Mouse (Mus musculus) activated CD4-positive, CD25-positive, alpha-beta regulatory T cell, adult 4 months (primary cell): ENCODE data around the gene Minpp1. TPM values are rescaled to one million over a fixed set of nuclear protein-coding genes. Genes with fewer than 3 reads are reported as not detected.
A peak's percentile ranks its signal among the peaks of the same experiment; 100 is the strongest.

Experiments used
- ATAC-seq: one replicate; pipeline ENCODE4 v1.8.0; 2017
- polyA plus RNA-seq, 2 experiments: library from polyadenylated mRNA; unstranded; fragments of 100-300 nt; shearing (Covaris generic); gene quantifications; one replicate each; pipeline ENCODE4 v1.2.1; 2017

Gene Minpp1
- polyA plus RNA-seq, 2 experiments from 2014 or later: 8.6 to 8.9 TPM

DNA sequence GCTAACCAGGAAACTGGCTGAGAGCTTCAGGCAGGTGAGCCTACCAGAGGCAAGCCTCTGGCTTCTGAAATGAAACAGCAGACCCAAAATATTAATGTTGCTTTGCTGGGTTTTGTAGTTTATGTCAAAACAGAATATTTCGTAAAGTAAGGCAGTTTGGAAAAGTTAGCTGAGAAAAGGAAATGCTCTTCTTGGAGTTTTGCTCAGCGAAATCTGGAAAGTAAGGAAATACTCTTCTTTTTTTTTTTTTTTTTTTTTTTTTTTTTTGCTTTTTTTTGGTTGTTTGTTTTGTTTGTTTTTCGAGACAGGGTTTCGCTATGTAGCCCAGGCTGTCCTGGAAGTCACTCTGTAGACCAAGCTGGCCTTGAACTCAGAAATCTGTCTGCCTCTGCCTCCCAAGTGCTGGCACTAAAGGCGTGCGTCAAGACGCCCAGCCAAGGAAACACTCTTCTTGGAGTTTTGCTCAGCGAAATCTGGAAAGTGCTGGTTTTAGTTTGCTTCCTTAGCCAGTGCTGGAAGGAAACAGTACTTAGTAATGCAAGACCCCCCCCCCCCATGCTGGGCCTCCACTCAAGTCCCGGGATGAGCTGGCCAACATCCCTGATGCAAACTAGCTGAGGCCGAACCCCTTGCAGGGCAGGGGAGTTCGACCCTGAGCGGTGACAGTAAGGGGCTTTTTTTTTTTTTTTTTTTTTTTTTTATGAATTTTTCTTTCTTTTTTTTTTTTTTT, 3.8 kb downstream of the Minpp1 start:
- ATAC-seq: no peak

DNA sequence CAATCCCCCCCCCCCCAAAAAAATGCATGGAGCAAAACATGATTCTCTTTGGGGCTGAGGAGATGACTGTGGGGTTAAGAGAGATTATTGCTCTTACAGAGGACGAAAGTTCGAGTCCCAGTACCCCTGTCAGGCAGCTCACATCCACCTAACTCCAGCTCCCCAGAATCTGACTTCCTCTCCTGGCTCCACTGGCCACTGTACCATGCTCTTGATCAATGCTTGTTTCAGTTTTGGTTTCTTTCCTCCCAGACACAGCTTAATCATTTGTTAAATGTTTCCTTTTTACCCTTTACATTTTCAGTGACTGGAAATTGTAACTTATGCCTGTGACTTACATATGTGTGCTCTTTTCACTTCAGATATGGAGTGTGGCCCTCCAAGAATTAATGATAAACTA, 5.4 kb downstream of the Minpp1 start:
- ATAC-seq: peak; percentile 50

DNA sequence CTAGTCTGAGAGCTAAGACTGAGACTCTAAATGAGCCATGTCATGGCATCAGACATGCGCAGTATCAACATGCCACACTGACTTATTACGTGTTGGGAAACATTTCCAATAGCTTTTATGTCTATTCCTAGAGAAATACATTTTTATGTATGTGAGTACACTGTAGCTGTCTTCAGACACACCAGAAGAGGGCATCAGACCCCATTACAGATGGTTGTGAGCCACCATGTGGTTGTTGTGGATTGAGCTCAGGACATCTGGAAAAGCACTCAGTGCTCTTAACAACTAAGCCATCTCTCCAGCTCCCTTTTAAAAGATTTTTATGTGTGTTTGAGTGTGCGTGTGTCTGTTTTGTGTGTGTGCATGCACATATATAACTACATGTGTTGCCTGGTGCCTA, 6.8 kb downstream of the Minpp1 start:
- ATAC-seq: no peak

DNA sequence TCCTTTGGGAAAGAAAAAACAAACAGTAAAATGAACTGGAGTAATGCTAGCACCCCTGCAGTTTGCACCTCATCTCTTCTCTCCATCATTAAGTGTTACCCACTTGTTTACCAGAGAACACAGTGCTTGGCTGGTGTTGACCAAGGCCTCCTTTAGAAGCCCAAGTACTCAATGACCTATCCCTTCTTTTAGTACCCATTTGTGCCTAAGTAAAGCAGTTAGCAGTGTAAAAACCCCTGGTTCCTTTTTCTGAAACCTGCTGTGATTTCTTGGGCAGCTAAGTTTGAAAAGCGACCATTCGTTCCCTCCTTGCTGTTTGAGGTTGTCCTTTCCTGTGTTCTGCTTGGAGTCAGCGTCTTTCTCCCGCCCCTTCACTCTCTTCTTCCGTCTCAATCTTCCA, 7.4 kb downstream of the Minpp1 start:
- ATAC-seq: no peak

DNA sequence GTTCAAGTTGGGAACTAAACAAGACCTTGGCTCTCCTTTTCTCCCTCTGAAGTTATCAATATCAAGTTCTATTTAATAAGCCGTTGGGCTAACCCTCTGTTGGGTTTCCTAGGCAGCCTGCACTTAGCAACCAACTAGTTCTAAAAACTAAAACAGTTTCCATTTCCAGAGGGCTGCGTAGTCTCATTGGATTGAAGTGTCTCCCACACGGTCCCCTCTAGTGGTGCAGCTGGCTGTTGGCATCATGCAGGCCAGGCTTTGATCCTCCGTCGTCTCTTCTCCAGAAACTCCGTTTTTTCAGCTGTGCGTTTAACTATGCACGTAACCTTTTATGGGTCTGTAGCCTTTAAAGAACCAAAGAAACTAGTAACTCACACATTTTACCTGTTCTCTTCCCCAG, 7.9 kb downstream of the Minpp1 start:
- no peak for ATAC-seq

DNA sequence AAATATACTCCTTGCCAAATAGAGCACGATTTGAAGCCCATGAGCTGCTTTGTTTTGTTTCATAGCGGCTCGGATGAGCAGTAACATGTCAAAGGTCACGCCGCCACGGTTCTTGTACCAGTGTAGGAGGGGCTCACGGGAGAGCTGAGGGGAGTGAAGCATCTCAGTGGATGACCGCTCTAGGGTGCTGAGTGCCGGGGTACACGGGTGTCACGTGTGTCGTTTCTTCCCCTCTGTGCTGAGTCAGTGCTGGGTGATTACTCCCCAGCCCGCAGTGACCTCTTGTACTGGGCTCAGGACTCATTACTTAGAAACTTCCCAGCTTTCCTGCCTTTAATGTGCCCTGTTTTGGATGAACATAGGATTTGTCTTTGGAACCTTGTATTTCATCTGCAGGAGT, 9.0 kb downstream of the Minpp1 start:
- no peak for ATAC-seq

DNA sequence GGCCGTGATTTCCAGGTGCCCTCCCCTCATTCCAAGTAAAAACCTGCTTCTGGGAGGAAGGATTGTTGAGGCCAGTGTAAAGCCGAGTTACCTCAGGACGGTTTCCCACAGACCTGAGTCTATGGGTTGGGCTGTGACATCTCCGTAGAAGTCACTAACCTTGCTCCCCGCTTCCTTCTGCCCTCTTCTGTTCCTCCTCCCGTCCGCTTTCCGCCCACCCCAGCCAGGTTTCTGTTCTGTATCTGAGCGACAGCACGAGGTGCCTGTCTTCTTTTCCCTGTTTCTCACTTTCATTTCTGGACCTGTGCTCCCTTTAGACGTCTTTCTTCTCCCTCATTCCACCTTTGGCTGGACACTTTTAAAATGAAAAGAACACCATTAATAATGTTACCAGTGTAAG, 9.5 kb downstream of the Minpp1 start:
- no peak for ATAC-seq

DNA sequence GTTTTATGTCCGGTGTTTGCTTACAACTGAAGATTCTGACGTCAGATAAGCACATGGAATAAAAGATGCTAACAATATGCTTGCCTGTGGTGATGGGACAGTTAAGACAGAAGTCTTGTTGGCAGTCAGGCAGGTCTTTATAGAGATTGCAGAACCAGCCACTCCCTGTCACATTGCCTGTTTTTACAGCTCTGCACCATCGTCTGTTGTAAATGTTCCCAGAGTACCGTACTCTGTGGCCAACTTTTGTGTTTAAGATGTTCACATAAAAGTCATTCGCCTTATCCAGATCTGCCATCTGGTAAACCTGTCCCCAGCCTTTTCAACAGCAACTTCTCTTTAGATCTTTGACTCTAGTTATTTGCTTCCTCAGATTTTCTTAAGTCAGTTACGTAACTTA, 11.8 kb downstream of the Minpp1 start:
- ATAC-seq: no peak

DNA sequence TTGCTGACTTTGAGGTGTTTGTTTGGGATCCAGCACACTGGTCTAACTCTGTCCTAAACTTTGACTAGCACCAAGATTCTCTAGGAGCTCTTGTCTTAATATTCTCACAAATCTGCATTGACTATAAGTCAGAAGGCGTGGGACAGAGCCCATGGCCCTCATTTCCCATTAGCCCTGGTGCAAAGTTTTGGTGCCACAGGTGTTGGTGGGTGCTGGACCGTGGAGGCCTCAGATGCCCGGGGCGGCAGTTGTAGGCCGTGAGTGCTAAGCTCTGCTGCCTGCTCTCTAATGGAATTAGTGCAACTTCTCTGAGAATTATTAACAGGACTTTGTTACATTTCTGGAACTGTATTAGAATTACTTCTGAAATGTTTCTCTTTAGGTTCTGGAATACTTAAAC, 12.4 kb downstream of the Minpp1 start:
- ATAC-seq: no peak

DNA sequence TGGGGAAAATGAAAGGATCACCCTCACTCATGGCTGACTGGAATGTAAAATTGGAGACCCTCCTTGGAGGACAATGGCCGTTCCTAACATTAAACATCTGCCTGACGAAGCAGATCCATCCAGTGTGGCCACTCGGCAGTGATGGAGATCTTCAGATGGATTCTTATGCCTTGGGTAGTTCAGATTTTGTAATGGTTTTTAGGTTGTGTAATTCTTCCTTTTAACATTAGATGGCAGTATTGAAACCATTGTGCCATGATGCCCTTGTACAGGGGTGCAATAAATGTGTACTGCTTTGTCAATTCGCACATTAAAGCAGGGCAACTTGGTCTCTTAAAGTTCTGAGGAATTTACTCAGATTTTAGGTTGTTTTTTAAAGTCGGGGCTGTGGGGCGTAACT, 15.8 kb downstream of the Minpp1 start:
- peak; percentile 52 for ATAC-seq

DNA sequence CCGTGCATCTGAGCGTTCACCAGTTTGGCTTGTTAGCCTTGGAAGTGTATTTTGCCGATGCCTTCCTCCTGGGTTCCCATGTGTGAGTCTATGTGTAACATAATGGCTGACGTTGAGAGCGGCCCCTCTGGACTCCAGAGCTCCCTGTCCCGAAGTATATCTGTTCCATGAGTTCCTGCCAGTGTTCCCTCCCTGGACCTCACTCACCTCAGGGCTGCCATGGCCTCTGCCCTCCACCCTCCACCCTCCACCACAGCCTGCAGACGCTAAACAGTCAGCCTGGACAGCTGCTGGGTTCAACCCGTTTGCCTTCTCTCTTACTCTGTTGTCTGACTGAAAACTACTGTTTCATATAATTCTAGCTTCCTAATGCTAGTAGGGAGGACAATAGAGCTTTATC, 20.5 kb downstream of the Minpp1 start:
- ATAC-seq: no peak

DNA sequence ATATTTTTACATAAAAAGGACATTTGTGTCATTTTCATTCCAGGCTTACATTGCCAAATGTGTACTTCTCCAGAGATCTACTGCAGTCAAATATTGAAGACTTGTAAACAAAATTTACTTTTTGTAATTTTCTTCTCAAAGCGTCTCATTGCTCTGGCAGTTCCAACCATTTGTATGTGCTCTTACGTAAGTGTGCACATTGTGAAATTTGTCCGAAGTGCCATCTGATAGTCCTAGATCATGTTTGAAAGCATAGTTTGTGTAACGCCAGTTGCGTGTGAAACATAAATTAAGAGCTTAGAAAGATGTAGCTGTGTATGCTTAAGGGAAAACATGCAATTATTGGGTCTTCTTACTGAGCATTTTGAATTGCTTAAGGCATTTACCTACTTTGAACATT, 20.9 kb downstream of the Minpp1 start:
- ATAC-seq: no peak

DNA sequence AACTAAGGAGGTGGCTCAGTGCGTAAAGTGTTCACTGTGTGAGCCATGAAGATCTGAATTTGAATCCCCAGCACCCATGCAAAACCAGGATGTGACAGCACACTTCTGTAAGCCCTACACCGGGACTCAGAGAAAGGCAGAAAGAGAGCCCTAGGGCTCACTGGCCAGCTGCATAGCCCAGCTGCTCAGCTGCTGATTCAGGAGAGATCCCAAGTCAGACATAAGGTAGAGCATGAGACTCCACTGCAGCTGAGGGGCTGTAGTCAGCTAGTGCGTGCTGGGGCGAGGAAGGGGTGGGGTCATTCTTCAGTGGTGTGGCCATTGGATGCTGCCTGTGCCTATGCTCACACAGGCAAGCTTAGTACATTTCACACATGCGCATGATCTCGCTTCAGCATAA, 21.5 kb downstream of the Minpp1 start:
- no peak for ATAC-seq

DNA sequence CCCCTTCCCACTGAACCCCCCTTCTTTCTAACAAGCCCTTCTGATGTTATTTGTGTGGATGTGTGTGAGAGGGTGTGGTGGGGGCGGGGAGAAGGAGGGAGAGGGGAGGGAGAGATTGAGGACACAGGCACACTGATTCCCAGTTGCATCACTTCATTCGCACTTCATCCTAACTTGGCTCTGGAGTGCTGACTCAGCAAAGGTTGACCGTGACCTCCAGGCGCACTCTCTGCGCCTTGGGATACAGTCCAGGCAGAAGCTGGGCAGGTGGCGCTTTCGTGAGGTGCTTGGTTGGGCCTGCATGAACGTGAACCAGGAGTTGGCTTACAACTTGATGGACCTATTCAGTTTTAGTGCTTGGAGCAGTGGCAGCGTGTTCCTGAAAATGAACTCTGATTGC, 22.0 kb downstream of the Minpp1 start:
- ATAC-seq: no peak

DNA sequence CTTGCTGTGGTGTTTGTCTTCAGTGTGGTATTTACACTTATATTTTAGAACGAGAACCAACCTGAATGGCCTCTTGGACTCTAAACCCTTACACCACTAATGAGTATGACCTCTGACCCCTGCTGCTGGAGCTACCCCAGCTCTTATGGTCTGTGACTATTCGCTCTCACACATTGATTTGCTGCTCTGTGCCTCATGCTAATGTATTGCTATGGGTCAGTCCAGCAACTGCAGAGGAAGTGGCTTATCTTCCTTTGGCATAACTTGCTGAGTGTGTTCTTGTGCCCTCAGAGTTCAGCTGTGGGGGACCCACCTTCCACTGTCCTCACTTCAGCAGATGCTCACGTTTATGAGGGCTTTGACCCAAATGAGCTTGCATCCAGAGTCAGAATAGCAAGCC, 24.7 kb downstream of the Minpp1 start:
- ATAC-seq: no peak

DNA sequence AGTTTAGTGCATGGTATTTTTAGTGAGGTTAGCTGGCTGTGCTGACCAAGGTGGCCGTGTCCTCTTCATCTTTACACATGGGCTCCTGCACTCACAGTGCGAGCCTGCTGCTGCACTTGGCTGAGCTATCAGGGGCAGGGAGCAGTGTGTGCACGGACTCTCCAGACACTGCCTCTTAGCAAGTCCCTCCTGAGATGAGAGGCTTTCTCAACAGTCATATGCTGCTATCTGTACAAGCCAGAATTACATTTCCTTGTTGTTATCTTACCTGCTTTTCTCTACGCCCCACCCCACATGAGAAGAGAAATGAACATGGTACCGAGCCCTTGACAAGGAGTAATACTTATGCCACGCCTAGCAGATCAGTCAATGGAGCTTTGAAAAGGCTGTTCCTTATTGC, 25.4 kb downstream of the Minpp1 start:
- no peak for ATAC-seq

DNA sequence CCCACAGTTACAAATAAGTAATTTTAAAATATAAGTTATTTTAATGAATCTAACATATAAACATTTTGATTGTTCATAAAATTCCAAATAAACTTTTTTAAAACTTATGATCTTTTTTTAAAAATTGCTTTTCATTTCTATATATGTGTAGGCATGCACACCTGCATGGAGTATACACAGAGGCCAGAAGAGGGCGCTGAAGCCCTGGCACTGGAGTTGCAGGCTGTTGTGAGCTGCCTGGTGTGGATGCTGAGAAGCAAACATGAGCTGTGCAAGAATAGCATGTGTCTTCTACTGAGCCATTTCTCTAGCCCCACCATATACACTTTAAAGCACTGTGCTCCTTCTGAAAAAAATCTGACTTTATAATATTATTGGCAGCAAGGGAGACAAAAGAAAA, 26.9 kb downstream of the Minpp1 start:
- no peak for ATAC-seq

DNA sequence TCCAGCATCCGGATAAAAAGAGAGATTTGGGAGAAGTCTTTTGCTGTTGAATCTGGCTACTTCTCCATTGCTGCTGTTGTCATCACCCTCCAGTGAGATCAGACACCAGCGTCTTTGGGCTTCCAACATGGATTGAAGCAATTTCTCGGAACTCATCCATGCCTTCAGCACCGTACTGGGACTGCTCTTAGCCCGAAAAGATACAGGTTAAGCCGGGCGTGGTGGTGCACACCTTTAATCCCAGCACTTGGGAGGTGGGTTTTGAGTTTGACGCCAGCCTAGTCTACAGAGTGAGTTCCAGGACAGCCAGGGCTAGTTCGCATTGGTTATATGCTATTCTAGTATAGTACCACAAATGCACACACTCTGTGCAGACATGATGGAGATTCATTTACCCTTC, 31.0 kb downstream of the Minpp1 start:
- ATAC-seq: no peak

DNA sequence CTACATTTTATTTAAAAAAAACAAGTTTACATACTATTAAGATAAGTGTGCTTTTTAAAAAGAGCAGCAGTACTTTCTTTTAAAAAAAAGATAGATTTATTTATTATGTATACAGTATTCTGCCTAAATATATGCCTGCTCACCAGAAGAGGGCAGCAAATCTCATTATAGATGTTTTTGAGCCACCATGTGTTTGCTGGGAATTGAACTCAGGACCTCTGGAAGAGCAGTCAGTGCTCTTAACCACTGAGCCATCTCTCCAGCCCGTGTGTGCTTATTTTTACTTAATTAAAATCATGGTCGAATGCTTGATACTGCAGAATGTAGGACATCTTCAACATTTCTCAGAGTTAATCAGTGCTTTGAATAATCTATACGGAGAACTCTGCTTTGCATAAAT, 35.9 kb downstream of the Minpp1 start:
- no peak for ATAC-seq

DNA sequence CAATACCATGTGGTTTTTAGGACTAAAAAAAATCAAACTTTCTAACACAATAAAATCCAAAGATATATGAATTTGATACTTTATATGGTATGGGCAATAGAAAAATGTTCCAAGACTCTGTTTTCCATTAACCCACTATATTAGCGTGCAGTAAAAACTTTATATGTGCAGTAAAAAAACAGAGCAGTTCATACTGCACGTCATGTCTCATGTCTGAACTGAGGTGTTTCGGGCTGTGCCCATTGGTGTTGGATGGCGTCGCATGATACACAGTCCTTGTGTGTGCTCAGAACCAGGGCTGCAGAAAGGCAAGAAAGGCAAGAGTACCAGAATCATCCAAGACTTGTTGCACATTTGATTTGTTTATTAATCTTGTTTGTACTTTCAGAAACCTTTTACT, 36.7 kb downstream of the Minpp1 start:
- no peak for ATAC-seq

DNA sequence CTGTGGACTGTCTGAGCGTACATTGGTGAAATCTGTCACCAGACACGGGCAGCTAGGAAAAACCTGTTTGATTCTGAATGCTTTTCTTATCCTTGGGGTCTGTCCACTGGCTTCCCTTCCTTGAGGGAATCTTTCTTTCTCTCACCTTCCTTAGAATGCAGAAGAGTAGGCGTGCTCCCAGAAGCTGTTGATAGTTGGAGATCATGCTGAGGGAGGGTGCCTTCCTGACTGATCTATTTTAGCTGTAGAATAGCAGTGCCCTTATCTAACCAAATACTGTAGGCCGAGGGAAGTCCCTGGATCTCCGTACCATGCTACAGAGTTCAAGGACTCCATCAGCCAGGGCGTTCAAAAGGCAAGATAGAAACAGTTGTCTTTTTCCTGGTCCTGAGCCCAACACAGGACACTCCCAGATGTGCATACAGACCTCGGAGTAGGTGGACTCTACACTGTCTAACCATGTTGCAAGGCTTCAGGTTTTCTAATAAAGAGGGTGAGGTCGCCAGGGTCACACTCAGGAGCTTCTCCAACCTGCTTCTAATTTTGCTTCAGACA, 37.3 kb downstream of the Minpp1 start:
- ATAC-seq: no peak

DNA sequence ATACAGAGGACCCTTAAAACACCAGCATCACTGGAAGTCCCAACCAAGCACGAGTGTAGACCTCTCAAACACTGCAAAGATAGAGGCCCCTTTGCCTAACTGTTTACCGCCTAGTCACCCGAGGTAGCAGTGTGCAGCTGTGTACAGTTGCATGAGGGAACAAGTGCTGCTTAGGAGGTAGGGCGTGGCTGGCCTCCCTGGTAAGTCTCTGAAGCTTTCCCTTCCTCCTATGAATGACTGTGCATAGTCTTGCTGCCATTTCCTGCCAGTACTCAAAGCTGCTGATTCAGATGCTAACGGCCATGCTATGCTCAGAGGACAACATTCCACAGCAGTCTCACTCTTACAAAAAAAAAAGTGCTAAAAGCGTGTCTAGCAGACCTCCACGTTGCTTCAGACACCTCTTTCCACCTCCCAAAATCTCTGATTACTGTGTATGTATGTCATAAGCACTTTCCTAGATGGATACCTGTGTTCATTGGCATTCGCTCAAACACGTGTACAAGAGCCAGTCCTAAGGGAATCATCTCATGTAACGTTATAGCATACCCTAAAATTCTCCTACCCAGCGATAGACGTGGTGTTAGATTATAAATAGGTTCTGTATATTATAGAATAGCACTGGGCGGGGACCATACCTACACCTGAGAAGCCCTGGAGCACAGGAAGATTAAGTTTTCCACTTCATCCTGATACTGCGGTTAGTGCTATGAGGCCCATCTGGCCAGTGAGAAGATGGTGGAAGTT, 38.4 kb downstream of the Minpp1 start:
- no peak for ATAC-seq

DNA sequence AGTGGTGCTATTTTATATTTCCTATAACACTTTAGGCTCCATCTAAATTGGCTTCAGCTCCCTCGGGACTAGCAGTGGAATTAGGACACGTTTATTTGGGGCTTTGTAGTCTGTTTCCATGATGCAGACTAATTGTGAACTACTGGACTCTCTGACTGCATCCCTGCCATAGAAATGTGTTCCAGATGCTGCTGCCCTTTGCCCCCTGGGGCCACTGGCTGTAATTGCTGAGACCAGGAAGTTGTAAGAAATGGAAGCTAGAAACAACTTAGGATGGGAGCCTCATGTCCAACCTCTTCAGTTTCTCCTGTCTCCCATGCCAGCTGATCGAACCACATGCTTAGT, 38.9 kb downstream of the Minpp1 start:
- no peak for ATAC-seq

DNA sequence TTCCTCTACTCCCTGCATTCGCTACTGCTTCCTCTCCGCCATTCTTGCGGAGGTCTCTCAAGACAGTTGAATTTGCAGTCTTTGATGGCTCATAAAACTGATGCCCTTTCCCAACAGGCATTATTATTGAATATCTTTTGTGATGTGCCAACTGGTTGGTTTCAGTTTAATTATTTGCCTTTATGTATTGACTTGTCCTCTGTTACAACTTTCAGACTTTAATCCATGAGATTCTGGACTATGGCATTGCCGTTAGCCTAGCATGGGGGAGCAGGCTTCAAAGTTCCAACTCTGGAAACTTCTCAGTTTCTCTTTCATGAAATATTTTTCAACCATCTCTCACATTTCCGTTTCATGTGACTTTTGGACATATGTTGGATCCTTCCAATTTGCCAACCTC, 41.6 kb downstream of the Minpp1 start:
- ATAC-seq: no peak

DNA sequence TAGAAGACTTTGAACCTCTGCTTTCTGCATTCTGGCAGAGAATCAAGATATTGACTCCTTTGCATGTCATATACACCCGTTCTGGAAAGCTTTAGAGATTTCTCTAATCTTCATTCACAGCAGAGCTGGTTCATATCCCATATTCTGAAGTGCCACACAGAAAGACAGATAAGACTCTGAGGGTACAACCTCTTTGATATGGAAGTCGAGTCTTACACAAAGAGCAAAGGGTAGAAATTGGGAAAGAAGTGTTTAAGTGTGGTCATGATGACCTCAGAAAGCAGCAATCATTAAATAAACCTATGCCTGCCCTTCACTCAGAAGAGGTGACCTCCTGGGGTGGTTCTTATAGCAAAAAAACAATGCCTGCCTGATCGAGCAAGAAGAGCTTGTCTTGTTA, 43.2 kb downstream of the Minpp1 start:
- ATAC-seq: no peak
